Mouse (Mus musculus): ENCODE results near the gene Atp2a1.
A peak's percentile ranks its signal among the peaks of the same experiment; 100 is the strongest.

- TF ChIP-seq CTCF (conservative IDR thresholded peaks at IDR 0.05 in 1 of 2, IDR thresholded peaks at IDR 0.05 in 1 of 2; ENCODE audit: low read depth in 2 of 2, low read length in 2 of 2) (no peak), POLR2A (IDR thresholded peaks at IDR 0.05; ENCODE audit: low read depth, low read length) (0 out of 2 replicates have a peak, but pooled peaks have one; percentile 6), MYC (IDR thresholded peaks at IDR 0.05; ENCODE audit: low read depth, low read length) (no peak; the same call in 1 of the 2 replicates), USF1 (IDR thresholded peaks at IDR 0.05; ENCODE audit: low read depth, low read length) (no peak), ZNF384 (IDR thresholded peaks at IDR 0.05; ENCODE audit: low read depth, low read length) (no peak), EP300 (IDR thresholded peaks at IDR 0.05; ENCODE audit: low read length) (no peak), TBP (conservative IDR thresholded peaks at IDR 0.05; ENCODE audit: low read depth, low read length) (no peak), ZKSCAN1 (IDR thresholded peaks at IDR 0.05; ENCODE audit: borderline replicate concordance, low read depth, low read length) (no peak), POLR2AphosphoS2 (IDR thresholded peaks at IDR 0.05; ENCODE audit: low read depth, low read length) (no peak), UBTF (IDR thresholded peaks at IDR 0.05; ENCODE audit: low read depth, low read length) (no peak)
Measured at GRCm38 (mm10) chr7:126417606-126418005, 45.3 kb downstream of the Atp2a1 start.

Measured in CH12.LX (cell line).